Mouse (Mus musculus): ENCODE results near the gene Mink1.

DNA sequence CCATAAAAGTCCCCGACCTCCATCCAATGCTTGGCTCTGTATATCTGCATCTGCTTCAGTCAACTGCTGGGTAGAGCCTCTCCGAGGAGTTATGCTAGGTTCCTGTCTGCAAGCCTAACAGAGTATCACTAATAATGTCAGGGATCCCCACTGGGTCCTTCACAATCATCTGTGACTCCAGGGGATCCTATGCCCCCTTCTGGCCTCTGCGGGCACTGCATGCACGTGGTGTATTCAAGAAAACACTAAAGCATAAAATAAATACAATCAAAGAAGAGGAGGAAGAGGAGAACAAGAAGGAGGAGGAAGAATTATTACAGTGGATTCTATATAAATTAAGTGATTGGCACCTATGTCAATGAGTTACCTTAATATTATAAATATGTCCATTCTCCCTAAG is 62.8 kb downstream of the Mink1 start:
- TF ChIP-seq EP300 (optimal IDR thresholded peaks at IDR 0.05) (no peak), CTCF (IDR thresholded peaks at IDR 0.05; ENCODE audit: low read depth) (peak; percentile 83)
